Mouse (Mus musculus) skeletal muscle tissue, postnatal 0 days (tissue): ENCODE measurements around the gene Hils1. TPM values are rescaled to one million over a fixed set of nuclear protein-coding genes. Genes with fewer than 3 reads are reported as not detected.

Experiments
- polyA plus RNA-seq: library from polyadenylated mRNA; unstranded; fragments of >200 nt; fragmentation: Nextera tagmentation; extraction: Ambion mirVana; gene quantifications from 2 replicates; pipeline ENCODE4 v1.2.1, GENCODE M21; 2015

The Hils1 gene
- 0.46 TPM in 1 of 2 replicates, not detected in the other for polyA plus RNA-seq

DNA sequence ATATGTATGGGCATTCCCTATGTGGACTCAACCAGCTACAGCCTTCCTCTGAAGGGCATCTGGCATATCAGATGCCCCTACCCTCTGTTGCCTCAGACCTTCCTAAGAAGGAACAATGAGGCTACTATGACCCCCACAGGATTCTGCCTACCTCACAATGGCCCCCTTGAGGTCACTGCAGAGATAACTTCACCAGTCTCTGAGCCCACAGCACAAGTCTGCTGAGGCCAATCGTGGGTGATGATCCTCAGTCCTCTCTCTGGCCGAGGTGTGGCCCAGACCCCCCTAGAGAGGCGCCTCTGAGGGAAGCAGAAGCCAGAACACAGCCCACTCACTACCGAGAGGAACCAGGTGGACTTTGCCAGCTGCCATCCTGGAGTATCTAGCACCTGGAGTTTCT lies at the start of gene Hils1:
Gene Hils1 (plus strand): TSS at position 175 of the 400 bp plus-strand sequence.

GRCm38 (mm10) chr11:94936045-94936444 lies 31.3 kb upstream of the Hils1 start, which contains the start of gene Col1a1:
Gene Col1a1 (plus strand): TSS chr11:94936224.

GRCm38 (mm10) chr11:94976199-94976598 lies 8.8 kb downstream of the Hils1 start, which contains the start of gene Sgca:
Gene Sgca (minus strand): TSS chr11:94976327.

DNA sequence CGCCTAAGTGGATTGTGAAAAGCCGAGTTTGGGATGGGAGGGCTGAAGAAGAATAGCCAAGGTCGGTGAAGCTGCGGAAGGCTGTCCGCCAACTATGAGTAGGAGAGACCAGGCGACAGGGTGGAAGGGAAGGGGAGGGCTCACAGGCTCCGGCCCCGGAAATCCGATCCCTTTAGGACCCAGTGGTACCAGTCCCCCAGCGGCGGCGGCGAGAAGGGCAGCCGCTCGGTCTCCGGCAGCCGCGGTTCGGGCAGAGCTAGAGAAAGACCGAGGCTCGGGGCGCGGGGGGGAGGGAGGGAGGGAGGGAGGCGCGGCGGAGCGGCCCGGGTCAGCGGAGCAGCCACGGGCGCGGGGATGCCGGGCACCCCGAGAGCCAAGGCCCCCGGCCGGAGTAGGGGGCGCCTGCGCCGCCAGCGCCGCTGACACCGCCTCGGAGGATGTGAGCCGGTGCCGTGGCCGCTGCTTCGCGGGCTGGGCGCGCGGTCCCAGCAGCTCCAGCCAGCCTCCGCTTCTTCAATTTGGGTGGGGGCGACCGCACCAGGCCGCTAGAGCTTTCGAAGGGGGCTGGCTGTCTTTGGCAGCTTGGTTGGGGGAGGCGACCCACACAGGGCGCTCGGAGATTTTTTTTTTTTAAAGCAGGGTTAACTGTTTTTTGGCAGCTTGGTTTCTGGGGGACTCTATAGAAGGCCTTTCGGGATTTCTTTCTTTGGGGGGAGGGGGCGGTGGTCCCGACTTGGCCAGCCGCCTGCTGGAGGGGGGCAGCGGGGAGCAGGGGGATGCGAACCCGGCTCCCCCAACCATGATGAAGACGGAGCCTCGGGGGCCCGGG lies 23.6 kb downstream of the Hils1 start, which contains the start of gene Ppp1r9b:
Gene Ppp1r9b (plus strand): TSS at position 287 of the 829 bp plus-strand sequence.

DNA sequence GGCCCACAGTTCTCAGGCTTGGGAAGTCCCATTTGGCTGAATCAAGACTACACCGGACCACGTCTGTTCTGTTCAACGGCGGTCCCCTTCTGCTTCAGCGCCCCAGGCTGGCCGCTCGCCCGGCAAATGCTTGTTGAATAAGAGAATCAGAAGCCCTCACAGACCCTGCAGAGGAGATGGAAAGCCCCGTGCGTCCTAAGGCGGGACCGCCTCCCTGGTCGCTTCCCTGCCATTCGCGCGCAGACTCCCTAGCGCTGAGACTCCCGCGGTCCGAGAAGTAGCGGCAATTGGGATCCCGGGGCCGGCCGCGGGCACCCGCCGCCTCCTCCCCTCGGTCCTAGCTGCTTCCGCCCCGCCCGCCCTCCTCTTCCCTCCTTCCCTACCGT lies 42.2 kb downstream of the Hils1 start, which contains the start of gene Samd14:
Gene Samd14 (plus strand): TSS at position 251 of the 386 bp plus-strand sequence.

Other genes starting within 250 kb of the Hils1 start
- gene Cdc34b, start 225.8 kb upstream of the Hils1 start, polyA plus RNA-seq = 0.12 and 0.18 TPM in 2 replicates
- gene Tmem92, start 184.9 kb upstream of the Hils1 start, polyA plus RNA-seq = not detected in 2 replicates
- 1,518 and 2,228 TPM in 2 replicates for gene Col1a1, start 31.4 kb upstream of the Hils1 start, polyA plus RNA-seq
- gene Sgca, start 8.7 kb downstream of the Hils1 start, polyA plus RNA-seq = 138 and 183 TPM in 2 replicates
- 3.9 and 5.8 TPM in 2 replicates for gene Ppp1r9b, start 23.4 kb downstream of the Hils1 start, polyA plus RNA-seq
- gene Samd14, start 42.3 kb downstream of the Hils1 start, polyA plus RNA-seq = 5.7 and 6.2 TPM in 2 replicates
- gene Pdk2, start 73.8 kb downstream of the Hils1 start, polyA plus RNA-seq = 210 and 241 TPM in 2 replicates
- gene Itga3, start 109.2 kb downstream of the Hils1 start, polyA plus RNA-seq = 0.95 and 1.1 TPM in 2 replicates
- gene Dlx3, start 152.5 kb downstream of the Hils1 start, polyA plus RNA-seq = 0.64 and 1.00 TPM in 2 replicates
- 0.09 and 0.13 TPM in 2 replicates for gene Dlx4, start 178.7 kb downstream of the Hils1 start, polyA plus RNA-seq